Mouse (Mus musculus): ENCODE results near the gene Gm9857.
A peak's percentile ranks its signal among the peaks of the same experiment; 100 is the strongest.

The Gm9857 gene

DNA sequence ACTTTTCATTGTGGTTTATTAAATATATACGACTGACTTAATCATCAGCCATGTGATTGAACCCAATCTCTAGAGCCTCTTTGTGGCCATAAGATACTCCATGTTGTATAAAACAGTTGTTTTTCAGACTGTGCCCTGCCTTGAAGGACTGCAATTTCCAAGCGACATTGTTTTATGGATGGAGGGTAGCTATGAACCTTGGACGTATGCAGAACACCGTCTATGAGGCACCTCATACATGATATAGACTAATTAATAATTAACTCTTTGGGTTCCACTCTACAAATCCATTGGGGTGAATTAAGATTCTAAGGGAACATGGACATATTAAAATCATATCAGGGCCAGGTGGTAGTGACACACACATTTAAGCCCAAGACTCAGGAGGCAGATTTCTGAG is 14.6 kb downstream of the Gm9857 start:
- no peak for DNase-seq (ENCODE audit: low spot score)

DNA sequence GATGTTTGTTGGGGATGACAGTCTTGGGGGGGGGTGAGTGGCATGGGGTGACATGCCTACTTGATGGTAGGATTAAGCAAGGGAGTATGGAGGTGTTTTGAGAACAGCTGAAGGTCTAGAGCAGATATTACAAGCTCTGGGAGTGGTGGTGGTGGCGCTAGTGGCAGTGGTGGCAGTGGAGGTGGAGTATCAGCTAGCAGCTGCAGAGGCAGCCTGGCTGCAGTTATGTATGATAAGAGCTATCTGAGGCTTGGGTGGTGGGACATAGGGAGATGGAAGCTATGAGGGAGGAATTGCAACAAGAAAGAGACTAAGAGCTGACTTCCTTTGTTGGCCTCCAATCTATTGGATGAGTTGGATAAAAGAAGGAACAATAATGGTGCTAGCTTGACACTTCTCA is 18.4 kb downstream of the Gm9857 start:
- no peak for DNase-seq (ENCODE audit: low spot score)

GRCm38 (mm10) chr3:108920442-108921070 is 19.7 kb downstream of the Gm9857 start:
- no peak for DNase-seq (ENCODE audit: low spot score)

GRCm38 (mm10) chr3:108918852-108919251 is 21.4 kb downstream of the Gm9857 start:
- no peak for DNase-seq (ENCODE audit: low spot score)

DNA sequence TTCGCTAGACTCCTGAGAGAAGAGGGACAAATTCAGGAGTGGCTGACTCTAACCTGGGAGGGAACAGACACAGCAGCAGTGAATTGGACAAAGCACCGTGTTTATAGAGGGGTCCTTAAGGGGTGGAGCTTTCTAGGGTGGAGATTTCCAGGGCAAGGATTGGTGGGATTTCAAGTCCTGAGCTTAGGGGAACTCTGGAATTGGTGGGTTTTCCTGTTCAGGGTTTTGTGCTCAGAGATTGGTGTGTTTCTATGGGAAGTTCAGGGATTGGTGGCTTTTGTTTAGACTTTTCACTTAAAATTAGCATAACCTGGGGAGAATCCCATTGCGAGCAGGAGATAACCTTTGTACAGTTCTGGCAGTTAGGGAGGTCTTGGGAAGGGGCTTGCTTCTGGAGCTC is 22.3 kb downstream of the Gm9857 start:
- DNase-seq (ENCODE audit: low spot score) = no peak

GRCm38 (mm10) chr3:108916857-108917256 is 23.4 kb downstream of the Gm9857 start:
- no peak for DNase-seq (ENCODE audit: low spot score)

- DNase-seq (ENCODE audit: low spot score) = no peak
Observed at GRCm38 (mm10) chr3:108915999-108916398, 24.2 kb downstream of the Gm9857 start.

DNA sequence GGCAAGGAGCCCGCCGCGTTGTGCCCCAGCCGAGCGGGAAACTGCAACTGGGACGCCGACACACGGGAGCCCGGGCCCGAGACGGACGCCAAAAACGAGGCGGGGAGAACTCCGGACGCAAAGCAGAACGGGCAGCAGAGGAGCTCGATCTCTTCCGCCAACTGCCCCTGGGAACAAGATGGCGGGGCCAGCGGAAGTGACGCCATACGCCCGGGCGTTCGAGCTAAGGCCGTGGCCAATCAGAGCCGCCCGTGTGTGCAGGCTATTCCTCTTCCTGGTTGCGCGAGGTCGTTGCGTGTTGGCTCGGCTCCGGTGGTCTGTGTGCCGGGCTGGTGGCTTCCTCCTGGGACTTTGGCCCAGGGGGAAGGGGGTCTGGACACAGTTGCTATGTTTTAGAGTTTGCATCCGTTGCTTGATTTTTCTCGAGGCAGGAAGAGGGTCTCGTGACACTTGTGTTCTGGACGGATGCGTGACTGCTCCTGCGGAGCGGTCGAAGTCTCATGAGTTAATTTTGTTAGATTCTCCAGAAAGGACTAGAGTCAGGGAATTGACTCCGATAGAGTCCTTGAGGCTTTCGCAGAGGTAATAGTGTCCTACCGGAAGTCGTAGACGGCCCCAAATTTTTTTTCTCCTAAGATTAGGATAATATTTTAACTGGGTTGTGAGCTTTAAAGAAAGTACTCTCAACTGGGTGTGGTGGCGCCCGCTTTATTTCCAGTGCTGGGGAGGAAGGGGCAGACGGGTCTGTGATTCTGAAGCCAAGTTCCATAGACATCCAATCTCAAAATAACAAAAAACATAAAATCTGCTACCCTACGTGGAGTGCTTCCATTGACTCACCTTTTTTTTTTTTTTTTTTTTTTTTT is 28.5 kb downstream of the Gm9857 start, which contains the start of gene Prpf38b:
Prpf38b (minus strand) TSS at position 180 of the 866 bp plus-strand sequence.
- peak; percentile 95 for DNase-seq (ENCODE audit: low spot score)

- peak; percentile 79 for DNase-seq (ENCODE audit: low spot score)
Observed at GRCm38 (mm10) chr3:108911081-108911547, 29.1 kb downstream of the Gm9857 start.

DNA sequence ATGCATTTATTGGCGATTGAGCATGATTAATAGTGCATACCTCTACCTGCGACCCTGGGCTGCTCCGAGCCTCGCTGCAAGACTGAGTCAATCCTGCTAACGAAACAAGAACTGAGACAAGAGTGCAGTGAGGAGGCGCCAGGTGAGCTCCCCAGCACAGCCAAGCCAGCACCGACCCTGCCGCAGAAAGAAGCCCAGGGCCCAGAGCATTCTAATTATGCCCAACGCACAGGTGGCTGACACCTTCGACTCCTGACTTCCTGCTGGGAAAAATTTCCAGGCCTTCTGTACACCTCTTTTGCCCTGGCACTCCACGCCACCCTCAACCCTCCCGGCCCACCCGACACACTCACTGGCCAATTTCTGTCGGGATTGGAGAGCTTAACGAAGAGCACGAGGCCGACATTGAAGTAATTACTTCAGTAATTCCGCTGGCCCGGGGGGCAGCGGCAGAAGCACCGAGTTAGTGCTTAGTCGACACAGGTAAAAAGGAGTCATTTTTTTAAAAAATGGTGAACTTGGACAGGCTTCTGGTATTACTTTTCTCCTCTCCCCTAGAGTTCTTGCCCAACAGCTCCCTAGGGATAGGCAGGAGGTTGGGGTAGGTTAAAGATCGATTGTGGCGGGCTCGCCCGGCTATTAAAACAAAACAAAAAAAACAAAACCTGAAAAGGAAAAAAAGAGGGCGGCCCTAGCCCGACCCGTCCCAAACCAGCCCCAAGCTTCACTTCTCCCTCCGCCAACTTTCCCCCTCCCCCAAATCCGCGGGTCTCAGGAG is 29.8 kb downstream of the Gm9857 start:
- DNase-seq (ENCODE audit: low spot score) = peak; percentile 14

DNA sequence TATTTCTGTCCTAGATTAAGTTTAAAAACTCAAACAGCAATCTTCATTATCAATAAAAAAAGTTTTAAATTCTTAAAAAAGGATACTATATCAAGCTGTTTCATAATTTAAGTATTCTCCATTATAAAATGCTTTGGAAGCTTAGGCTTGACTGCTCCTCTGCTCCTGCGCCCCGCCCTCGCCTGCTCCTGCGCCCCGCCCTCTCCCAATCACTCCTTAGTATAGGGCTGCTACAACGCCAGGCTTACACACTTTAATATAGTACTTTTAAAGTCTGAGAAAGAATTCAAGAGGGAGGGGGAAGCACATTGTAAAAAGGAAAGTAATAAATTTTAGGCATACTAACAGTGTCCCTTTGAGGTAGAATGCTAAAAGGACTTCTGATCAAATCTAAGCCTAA is 37.3 kb downstream of the Gm9857 start:
- DNase-seq (ENCODE audit: low spot score) = no peak

- peak; percentile 24 for DNase-seq (ENCODE audit: low spot score)
Observed at GRCm38 (mm10) chr3:108902038-108902437, 38.2 kb downstream of the Gm9857 start.

GRCm38 (mm10) chr3:108900681-108901080 is 39.6 kb downstream of the Gm9857 start:
- DNase-seq (ENCODE audit: low spot score) = no peak

DNA sequence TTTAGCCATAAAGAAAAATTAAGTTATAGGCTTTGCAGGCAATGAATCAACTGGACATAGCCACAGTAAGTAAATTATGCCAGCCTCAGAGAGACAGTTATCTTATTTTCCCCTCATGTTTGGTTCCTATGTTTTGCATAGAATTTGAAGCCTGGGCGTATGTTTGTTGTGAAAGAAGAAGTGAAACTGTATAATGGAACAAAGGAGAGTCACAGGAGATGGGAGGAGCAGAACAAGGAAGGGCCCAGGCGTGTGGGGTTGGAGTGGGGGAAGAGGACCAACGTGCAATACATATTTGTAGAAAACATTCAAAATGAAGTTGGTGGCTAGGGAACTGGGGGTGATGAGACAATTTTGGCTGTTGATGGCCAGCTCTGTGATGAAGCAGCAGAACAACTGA is 40.1 kb downstream of the Gm9857 start:
- DNase-seq (ENCODE audit: low spot score) = no peak

DNA sequence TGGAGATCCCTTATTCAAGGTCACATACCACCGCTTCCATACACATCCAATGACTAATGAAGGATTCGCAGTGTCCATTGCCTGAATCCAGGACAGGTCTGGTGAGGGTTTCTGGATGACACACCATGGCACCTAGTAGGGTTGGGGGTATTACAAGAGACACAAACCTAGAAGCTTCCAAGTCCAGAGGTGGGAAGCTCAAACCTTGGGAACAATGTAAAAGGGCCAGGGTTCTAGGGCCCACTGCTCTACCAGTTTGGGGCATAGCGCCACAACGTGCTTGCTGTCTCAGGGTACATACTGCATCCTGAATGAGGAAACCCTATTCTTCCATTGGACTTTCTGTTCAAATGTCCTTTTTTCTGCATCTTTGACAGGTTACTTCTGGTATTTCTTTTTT is 41.6 kb downstream of the Gm9857 start:
- DNase-seq (ENCODE audit: low spot score) = no peak

DNA sequence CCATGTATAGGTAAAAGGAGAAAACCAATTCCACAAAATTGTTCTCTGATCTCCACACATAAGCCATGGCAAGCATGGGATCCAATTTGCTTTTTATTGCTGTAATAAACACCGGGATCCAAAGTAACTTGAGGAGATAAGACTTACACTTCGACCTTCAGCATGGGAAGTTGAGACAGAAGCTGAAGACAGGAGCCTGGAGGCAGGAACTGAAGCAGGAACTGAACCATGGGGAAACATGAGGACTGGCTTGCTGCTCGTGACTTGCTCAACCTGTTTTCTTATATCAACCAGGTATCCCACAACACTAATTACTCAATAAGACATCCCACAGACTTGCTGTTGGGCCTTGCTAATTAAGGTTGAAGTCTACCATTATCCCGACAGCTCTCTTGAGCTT is 47.3 kb downstream of the Gm9857 start:
- DNase-seq (ENCODE audit: low spot score) = no peak

DNA sequence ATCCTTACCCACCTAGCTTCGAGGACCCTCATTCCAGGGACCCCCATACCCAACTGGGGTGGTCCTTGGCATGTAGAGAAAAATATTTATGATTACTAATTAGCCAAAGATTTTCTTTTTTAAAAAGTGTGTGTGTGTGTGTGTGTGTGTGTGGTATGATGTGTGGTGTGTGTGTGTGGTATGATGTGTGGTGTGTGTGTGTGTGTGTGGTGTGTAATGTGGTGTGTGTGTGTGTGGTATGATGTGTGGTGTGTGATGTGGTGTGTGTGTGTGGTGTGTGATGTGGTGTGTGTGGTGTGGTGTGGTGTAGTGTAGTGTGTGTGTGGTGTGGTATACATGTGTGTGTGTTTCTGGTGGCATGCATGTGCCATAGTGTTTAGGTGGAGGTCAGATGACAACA is 48.2 kb downstream of the Gm9857 start:
- no peak for DNase-seq (ENCODE audit: low spot score)

Measured in MN1 (cell line).